Mouse (Mus musculus) brain, embryonic 14.5 days (tissue): Measurements from ENCODE around the gene Macrod2.

ENCODE experiments used
- CTCF ChIP-seq: fragments of 200-500 bp; IDR thresholded peaks from 2 replicates; pipeline ENCODE4 v1.5.1; 2012; ENCODE audit warnings: inconsistent platforms, mild to moderate bottlenecking, moderate library complexity, borderline replicate concordance; ENCODE audit not compliant: insufficient read depth, insufficient read length; ENCODE audit errors: extremely low read depth
- POLR2A ChIP-seq: fragments of 200-500 bp; IDR thresholded peaks from 2 replicates; pipeline ENCODE4 v1.6.1; 2012; ENCODE audit warnings: mild to moderate bottlenecking, inconsistent platforms, borderline replicate concordance; ENCODE audit not compliant: poor library complexity, insufficient read depth, insufficient read length, severe bottlenecking; ENCODE audit errors: extremely low read depth

DNA sequence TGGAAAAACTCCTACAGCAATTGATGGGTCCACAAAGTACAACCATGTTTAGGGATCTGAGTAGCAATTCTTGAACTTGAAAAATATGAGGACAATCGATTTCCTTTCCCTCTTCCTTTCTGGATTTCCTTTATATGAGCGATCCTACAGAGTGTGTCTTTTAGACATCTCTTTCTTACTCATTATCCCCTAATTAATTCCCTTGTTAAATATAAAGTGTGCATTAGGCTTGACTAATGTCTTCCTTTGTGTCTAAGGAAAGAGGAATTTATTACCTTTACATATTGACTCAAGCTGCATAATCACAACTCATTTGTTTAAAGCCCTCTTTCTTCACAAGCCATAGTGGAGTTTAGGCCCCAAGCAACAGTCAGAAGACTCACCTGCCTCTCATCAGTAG, 1316.7 kb downstream of the Macrod2 start:
- TF ChIP-seq CTCF (no peak), POLR2A (no peak)
